Mouse (Mus musculus) kidney, postnatal 0 days (tissue): ENCODE results near the gene Lrp5. TPM values are rescaled to one million over a fixed set of nuclear protein-coding genes. Genes with fewer than 3 reads are reported as not detected.

Experiments
- ATAC-seq: fragments of 200-750 bp; cut with Nextera tagmentation; replicated peaks from 2 replicates; pipeline ENCODE4 v1.8.0; 2017; ENCODE audit warnings: low read depth, moderate number of reproducible peaks, moderate TSS enrichment, moderate library complexity; ENCODE audit not compliant: low FRiP score
- DNase-seq: peaks from one replicate; pipeline ENCODE4 v3.0.0-alpha.2; 2016; ENCODE audit warnings: low spot score
- H3K27ac ChIP-seq: fragments of 300-500 bp; sonication (generic); 2 replicates; pipeline ENCODE4 v1.5.1; 2014; ENCODE audit warnings: mild to moderate bottlenecking
- H3K27me3 ChIP-seq: fragments of 300-500 bp; sonication (generic); 2 replicates; pipeline ENCODE4 v1.6.1; 2014; ENCODE audit warnings: low read length, mixed read lengths; ENCODE audit not compliant: insufficient read depth
- H3K36me3 ChIP-seq: fragments of 300-500 bp; sonication (generic); 2 replicates; pipeline ENCODE4 v1.6.1; 2014; ENCODE audit warnings: low read length, mixed read lengths; ENCODE audit not compliant: insufficient read depth
- H3K4me1 ChIP-seq: fragments of 300-500 bp; sonication (generic); replicated peaks from 2 replicates; pipeline ENCODE4 v1.6.1; 2014; ENCODE audit warnings: antibody characterized with exemption, low read length, mixed read lengths; ENCODE audit not compliant: insufficient read depth
- H3K4me2 ChIP-seq: fragments of 300-500 bp; sonication (generic); 2 replicates; pipeline ENCODE4 v1.6.1; 2014; ENCODE audit warnings: mild to moderate bottlenecking, low read length, moderate library complexity, mixed read lengths
- H3K4me3 ChIP-seq: fragments of 300-500 bp; sonication (generic); replicated peaks from 2 replicates; pipeline ENCODE4 v1.5.1; 2014; ENCODE audit warnings: low read depth, low read length
- H3K9ac ChIP-seq: fragments of 300-500 bp; sonication (generic); 2 replicates; pipeline ENCODE4 v1.6.1; 2014; ENCODE audit warnings: low read depth, low read length
- H3K9me3 ChIP-seq: fragments of 300-500 bp; sonication (generic); replicated peaks from 2 replicates; pipeline ENCODE4 v1.6.1; 2016; ENCODE audit warnings: low read length, inconsistent platforms, mixed read lengths
- CTCF ChIP-seq: IDR thresholded peaks from 2 replicates; pipeline ENCODE4 v1.5.1; 2016; ENCODE audit warnings: antibody characterized with exemption, low read depth, mild to moderate bottlenecking, moderate library complexity
- WGBS: fragments of 180-500 bp; shearing (Covaris S2); extraction: QIAGEN DNeasy Blood & Tissue Kit; methylation state at CpG from one replicate; pipeline ENCODE4 v1.1.7; 2014; 5-methylcytosine and 5-hydroxymethylcytosine counted together
- polyA plus RNA-seq: library from polyadenylated mRNA; unstranded; fragments of >200 nt; fragmentation: Nextera tagmentation; extraction: Ambion mirVana; gene quantifications from 2 replicates; pipeline ENCODE4 v1.2.1, GENCODE M21; 2015

Lrp5 gene
- 3.3 and 3.5 TPM in 2 replicates for polyA plus RNA-seq

DNA sequence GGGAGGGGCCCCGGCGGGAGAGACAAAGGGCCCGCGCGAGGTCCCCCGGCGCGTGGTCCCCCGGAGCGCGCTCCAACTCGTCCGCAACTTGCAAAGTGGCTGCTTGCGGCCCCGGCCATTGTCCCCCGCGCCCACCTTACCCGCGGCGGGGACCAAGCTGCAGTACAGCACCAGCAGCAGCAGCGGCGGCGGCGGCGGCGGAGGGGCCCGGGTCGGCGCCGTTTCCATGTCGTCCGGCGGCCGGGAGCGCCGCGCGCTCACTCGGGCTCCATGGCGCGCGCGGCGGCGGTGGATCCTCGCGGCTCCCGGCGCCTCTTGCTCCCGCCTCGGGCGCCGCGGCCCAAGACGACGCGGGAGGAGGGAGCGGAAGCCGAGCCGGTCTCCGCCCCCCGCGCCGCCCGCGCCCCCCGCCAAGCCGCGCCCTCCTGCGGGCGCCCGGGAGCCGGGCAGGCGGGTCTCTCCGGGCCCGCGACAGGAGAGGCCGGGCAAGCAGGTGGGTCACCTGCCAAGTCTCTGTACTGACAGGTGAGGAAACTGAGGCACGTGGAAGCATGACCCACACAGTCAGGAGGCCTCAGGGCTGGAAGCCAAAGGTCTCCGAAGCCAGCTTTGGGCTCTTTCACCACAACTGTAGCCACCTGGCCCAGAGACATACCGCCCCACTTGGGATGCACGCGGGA is at the start of gene Lrp5:
Gene Lrp5, minus strand, starts transcription at position 350 of the 680 bp plus-strand sequence.
- peak within 1 kb of the TSS; percentile 90 for H3K4me2 ChIP-seq
- H3K36me3 ChIP-seq, result no peaks in the 10 kb centered on the region
- 0% methylated on average over 45 of the region's 83 CpGs for WGBS
- DNase-seq (peak; percentile 62), ATAC-seq (peak; percentile 17; the same call in 1 of the 2 replicates)
- H3K4me3 ChIP-seq, result peak within 1 kb of the TSS; percentile 94
- H3K9ac ChIP-seq, result peak within 1 kb of the TSS; percentile 88
- no peaks in the 10 kb centered on the region for H3K27me3 ChIP-seq
- H3K27ac ChIP-seq, result peak within 1 kb of the TSS; percentile 92
- no peak for TF ChIP-seq CTCF
- no peaks in the 10 kb centered on the region for H3K9me3 ChIP-seq
- peaks cover 47% of the 10 kb centered on the region for H3K4me1 ChIP-seq

DNA sequence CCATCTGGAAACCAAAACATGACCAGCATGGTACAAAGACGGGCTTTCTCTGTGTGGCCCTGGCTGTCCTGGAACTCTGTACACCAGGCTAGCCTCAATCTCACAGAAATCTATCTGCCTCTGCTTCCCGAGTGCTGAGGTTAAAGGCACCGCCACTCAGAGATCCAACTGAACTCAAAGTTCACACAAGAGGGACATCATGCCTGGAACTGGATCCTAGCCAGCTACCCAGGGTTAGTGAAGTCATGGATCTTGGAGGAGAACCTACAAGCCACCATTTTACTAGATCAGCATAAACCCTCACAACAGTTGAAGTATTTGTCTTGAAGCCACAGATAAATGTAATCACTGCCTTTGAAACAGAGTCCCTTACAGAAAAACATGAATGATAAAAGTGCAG is 49.6 kb upstream of the Lrp5 start:
- no peak for TF ChIP-seq CTCF
- WGBS, result 86% methylated on average over 3 of the region's 3 CpGs

DNA sequence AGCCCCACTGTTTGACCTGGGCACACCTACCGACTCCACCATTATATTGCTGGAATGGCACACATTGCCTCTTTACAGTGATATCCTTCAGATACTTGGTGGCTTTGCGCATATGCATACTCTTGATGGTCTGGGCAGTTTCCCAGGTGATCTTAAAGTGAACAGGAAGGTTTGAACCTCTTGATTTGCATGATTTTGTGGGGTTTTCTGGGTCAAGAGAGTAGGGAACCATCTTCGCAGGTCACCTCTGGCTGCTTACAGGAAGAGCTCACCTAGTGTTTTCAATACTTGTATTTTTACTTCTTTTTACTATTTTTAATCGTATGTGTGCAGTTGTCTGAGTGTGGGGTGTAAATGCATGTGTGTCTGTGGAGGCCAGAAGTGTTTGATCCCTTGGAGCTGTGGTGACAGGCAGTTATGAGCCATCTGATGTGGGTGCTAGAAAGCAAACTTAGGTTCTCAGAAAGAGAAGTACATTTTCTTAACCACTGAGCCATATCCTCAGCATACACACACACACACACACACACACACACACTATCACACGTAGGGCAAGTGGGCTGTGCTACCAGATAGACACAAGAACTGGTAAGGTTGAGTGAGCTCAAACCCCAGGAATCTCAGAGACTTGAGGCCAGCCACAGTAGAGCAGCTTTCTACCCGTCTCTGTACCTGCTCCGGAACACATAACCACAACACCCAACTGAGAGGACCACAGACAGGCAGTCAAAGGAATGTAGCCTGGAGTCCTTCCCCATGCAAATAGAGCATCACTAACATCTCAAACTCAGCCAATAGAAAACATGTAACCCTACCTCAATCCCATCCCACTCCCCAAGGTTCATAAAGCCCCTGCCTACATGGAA is 44.6 kb upstream of the Lrp5 start:
- peak; percentile 9 for DNase-seq
- Histone ChIP-seq H3K36me3 (no peaks in the 10 kb centered on the region), H3K9me3 (no peaks in the 10 kb centered on the region), H3K27me3 (no peaks in the 10 kb centered on the region), H3K4me1 (no peaks in the 10 kb centered on the region), H3K9ac (no peak overlapping the region), H3K27ac (no peak overlapping the region), H3K4me2 (no peak overlapping the region), H3K4me3 (no peak overlapping the region)
- ATAC-seq, result no peak
- TF ChIP-seq CTCF, result no peak
- WGBS, result 83% methylated on average over 7 of the region's 7 CpGs

More for the DNA sequence above, 49.6 kb upstream of the Lrp5 start:
- H3K9me3 ChIP-seq, result no peaks in the 10 kb centered on the region
- no peaks in the 10 kb centered on the region for H3K27me3 ChIP-seq
- DNase-seq, result no peak
- H3K36me3 ChIP-seq, result no peaks in the 10 kb centered on the region
- H3K4me1 ChIP-seq, result no peaks in the 10 kb centered on the region
- H3K4me3 ChIP-seq, result no peak overlapping the region
- no peak overlapping the region for H3K27ac ChIP-seq
- no peak overlapping the region for H3K4me2 ChIP-seq
- ATAC-seq, result no peak
- H3K9ac ChIP-seq, result no peak overlapping the region

DNA sequence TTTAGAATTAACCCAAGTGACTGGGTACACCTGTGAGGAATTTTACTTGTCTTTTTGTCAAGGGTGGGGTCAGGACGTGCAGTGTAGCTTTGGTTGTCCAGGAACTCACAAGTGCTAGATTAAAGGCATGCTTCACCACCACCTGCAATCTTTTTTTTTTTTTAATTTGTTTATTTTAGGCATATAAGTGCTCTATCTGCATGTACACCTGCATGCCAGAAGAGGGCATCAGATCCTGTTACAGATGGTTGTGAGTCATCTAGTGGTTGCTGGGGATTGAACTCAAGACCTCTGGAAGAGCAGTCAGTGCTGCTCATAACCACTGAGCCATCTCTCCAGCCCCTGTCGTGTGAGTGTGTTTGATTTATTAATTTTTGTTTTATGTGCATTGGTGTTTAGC is 42.5 kb upstream of the Lrp5 start:
- Histone ChIP-seq H3K9me3 (no peaks in the 10 kb centered on the region), H3K4me2 (no peak overlapping the region), H3K9ac (no peak overlapping the region), H3K4me1 (no peaks in the 10 kb centered on the region), H3K36me3 (no peaks in the 10 kb centered on the region), H3K27me3 (no peaks in the 10 kb centered on the region), H3K4me3 (no peak overlapping the region), H3K27ac (no peak overlapping the region)
- peak; percentile 29; the same call in 1 of the 2 replicates for TF ChIP-seq CTCF
- WGBS, result 75% methylated on average over 2 of the region's 2 CpGs
- no peak for DNase-seq
- no peak for ATAC-seq

DNA sequence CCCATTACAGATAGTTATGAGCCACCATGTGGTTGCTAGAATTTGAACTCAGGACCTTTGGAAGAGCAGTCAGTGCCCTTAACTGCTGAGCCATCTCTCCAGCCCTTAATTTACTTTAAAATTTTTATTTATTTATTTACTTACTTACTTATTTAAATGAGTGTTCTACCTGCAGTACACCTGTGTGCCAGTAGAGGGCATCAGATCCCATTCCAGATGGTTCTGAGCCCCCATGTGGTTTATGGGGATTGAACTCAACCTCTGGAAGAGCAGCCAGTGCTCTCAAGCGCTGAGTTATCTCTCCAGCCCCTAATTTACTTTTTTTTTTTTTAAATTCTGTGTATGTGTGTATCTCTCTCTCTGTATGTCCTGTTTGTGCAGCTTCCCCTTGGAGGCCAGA is 38.4 kb upstream of the Lrp5 start:
- TF ChIP-seq CTCF, result peak; percentile 86
- no peaks in the 10 kb centered on the region for H3K9me3 ChIP-seq
- H3K4me2 ChIP-seq, result no peak overlapping the region
- peak; percentile 79 for DNase-seq
- whole genome bisulfite sequencing, result 24% methylated on average over 1 of the region's 1 CpGs
- no peak for ATAC-seq
- no peaks in the 10 kb centered on the region for H3K4me1 ChIP-seq
- no peaks in the 10 kb centered on the region for H3K36me3 ChIP-seq
- H3K4me3 ChIP-seq, result no peak overlapping the region
- no peak overlapping the region for H3K27ac ChIP-seq
- H3K9ac ChIP-seq, result no peak overlapping the region
- no peaks in the 10 kb centered on the region for H3K27me3 ChIP-seq

DNA sequence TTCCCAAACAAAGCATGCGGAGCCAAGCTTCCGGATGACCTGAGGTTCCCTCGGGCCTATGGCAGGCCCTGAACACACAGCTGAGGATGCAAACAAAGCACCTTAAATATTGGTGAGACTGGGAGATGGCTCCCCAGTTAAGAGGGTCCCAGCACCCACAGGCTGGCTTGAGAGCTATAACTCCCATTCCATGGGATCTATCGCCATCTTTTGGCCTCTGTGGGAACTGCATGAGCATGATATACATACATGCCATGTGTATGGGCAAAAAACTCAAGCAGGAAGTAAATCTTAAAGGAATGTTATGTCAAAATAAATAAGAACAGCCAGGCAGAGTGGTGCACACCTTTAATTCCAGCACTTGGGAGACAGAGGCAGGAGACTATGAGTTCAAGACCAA is 37.5 kb upstream of the Lrp5 start:
- DNase-seq, result peak; percentile 10
- TF ChIP-seq CTCF, result peak; percentile 63
- 76% methylated on average over 4 of the region's 4 CpGs for WGBS

More for the DNA sequence above, 37.5 kb upstream of the Lrp5 start:
- Histone ChIP-seq H3K4me1 (peaks cover under 1% of the 10 kb centered on the region; the same call in 1 of the 2 replicates), H3K4me2 (no peak overlapping the region), H3K27ac (no peak overlapping the region), H3K4me3 (no peak overlapping the region), H3K27me3 (no peaks in the 10 kb centered on the region), H3K9ac (no peak overlapping the region), H3K36me3 (no peaks in the 10 kb centered on the region), H3K9me3 (no peaks in the 10 kb centered on the region)
- no peak for ATAC-seq
